Mouse (Mus musculus): ENCODE measurements around the gene Aifm3.
"Not testable (repeated sequence)": the region's sequence is repeated elsewhere in the genome, so short reads cannot be mapped to it uniquely, and the experiment has no call there.

The Aifm3 gene

GRCm38 (mm10) chr16:17553910-17554685 lies 64.7 kb downstream of the Aifm3 start:
- peak in 1 of 2 experiments; percentile 37 for DNase-seq (ENCODE audit: low spot score in 2 of 2)

DNA sequence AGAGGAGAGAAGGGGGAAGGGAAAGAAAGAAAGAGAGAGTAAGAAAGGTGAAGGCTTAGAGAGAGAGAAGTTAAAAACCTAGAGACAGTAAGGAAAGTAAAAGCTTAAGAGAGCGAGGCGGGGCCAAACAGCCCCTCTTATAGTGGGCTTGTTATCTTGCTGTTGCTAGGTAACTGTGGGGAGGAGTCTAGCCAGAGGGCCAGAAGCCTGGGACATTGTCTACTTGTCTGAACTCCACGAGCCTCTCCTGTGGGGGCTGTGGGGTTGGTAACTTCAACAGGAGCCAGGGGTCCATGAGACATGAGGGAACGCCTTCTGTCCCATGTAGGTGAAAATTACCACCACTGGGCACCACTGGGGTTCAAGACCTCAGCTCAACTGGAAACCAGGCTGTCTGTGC lies 65.3 kb downstream of the Aifm3 start:
- DNase-seq (ENCODE audit: low spot score in 2 of 2): not testable (repeated sequence)

DNA sequence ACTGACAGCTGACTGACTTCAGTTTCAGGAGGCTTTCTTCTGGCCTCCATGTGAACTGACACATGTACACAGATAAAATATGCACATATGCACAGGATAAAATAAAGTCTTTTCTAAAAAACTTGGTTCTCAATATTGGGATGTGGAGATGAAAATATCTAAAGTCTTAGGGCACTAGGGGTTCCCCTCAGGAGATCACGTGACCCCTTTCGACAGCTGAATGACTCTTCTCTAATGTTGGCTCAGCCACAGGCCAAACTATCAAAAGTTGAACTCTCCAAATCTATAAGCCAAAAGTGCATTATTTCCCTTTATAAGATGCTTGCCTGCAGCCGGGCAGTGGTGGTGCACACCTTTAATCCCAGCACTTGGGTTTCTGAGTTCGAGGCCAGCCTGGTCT lies 66.8 kb downstream of the Aifm3 start:
- DNase-seq (ENCODE audit: low spot score in 2 of 2): no peak

DNA sequence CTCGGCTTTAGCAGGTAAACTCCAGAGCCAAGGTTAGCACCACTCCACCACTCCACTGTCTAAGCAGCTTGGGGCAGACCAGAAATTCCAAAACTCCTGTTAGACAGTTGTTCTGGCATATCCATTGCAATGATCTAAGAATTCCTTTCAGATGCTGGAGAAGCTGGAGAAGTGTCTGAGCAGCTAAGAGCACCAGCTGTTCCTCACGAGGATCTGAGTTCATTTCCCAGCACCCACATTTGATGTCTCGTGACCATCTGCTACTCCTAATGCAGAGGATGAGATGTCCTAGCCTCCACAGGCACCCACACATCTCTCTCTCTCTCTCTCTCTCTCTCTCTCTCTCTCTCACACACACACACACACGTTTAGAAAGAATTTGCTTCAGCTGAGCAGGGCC lies 67.5 kb downstream of the Aifm3 start:
- no peak for DNase-seq (ENCODE audit: low spot score in 2 of 2)
